Mouse (Mus musculus): ENCODE measurements around the gene Rab31. TPM values are rescaled to one million over a fixed set of nuclear protein-coding genes. Genes with fewer than 3 reads are reported as not detected.

The Rab31 gene
- polyA plus RNA-seq, 1 experiment from 2014 or later = 67.6 TPM

DNA sequence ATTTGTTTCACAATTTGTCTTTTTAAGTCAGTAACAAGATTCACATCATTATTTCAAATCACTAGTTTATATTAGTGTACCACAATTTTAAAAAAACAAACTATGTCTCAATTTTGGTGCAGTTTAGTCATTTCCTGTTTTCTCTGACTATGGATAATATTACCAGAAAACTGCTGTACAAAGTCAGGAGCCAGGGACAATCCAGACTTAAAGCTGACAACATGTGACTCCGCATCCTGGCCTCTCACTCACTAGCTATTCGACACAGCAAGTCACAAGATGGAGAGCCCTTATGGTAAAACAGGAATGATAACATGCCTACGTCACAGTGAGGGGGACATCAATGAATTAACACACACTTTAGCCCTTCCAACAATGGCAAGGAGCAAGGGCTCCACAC lies 109.9 kb downstream of the Rab31 start:
- Histone ChIP-seq H3K27me3 (ENCODE audit: control insufficient read depth, insufficient read depth, low read length) (no peaks in the 10 kb centered on the region), H3K9ac (ENCODE audit: low read length) (no peak overlapping the region), H3K4me3 (ENCODE audit: low read depth, low read length) (no peak overlapping the region), H3K27ac (ENCODE audit: low read depth, low read length) (no peak overlapping the region), H3K36me3 (ENCODE audit: control insufficient read depth, insufficient read depth, low read length) (no peaks in the 10 kb centered on the region), H3K4me1 (ENCODE audit: control insufficient read depth, insufficient read depth, low read length) (no peaks in the 10 kb centered on the region), H3K9me3 (ENCODE audit: control insufficient read depth, low read length) (no peaks in the 10 kb centered on the region), H3K4me2 (no peak overlapping the region)
- ATAC-seq (ENCODE audit: low FRiP score) (no peak), DNase-seq (ENCODE audit: low spot score, missing footprints) (peak; percentile 57)
- WGBS = 90% methylated on average over 3 of the region's 3 CpGs

DNA sequence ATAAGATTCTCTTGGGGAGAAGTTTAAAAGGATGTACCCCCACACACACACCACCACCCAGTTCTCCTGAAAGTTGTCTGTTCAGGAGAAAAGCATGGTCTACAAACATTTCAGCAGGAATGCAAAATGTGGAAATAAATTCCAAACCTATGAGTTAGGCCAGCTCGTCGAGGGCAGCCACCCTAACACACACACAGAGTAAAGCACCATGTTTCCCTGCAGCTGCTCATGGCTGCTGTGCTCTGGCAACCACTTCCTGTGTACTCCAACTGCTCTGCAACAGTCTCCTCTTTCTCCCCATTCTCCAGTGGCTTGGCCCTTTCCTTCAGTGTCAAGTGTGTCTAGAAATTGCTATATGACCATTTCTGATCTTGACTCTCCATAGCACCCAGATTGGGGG lies 114.1 kb downstream of the Rab31 start:
- Histone ChIP-seq H3K27me3 (ENCODE audit: control insufficient read depth, insufficient read depth, low read length) (no peaks in the 10 kb centered on the region), H3K9me3 (ENCODE audit: control insufficient read depth, low read length) (no peaks in the 10 kb centered on the region), H3K36me3 (ENCODE audit: control insufficient read depth, insufficient read depth, low read length) (no peaks in the 10 kb centered on the region), H3K4me2 (no peak overlapping the region), H3K27ac (ENCODE audit: low read depth, low read length) (no peak overlapping the region), H3K9ac (ENCODE audit: low read length) (no peak overlapping the region), H3K4me1 (ENCODE audit: control insufficient read depth, insufficient read depth, low read length) (no peaks in the 10 kb centered on the region), H3K4me3 (ENCODE audit: low read depth, low read length) (no peak overlapping the region)
- 94% methylated on average over 2 of the region's 2 CpGs for WGBS
- ATAC-seq (ENCODE audit: low FRiP score) = no peak
- no peak for DNase-seq (ENCODE audit: low spot score, missing footprints)

DNA sequence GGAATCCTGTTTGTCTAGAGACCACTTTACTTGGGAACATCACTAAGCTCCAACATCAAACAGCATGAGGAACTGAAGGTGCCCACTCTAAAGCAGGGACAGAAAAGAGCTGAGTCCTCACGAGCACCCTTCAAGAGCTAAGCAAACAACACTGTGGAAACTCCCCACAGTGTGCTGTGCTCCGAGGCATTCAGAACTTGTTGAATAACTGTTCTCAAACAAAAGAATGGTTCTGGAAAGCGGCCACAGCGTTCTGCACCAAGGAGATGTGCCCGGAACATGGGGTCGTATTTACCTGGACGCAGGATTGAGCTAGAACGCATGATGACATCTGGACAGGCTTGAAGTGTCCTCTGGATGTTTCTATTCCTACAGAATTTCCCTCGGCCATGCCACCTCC lies 114.6 kb downstream of the Rab31 start:
- 88% methylated on average over 9 of the region's 9 CpGs for WGBS
- Histone ChIP-seq H3K36me3 (ENCODE audit: control insufficient read depth, insufficient read depth, low read length) (no peaks in the 10 kb centered on the region), H3K27ac (ENCODE audit: low read depth, low read length) (no peak overlapping the region), H3K9me3 (ENCODE audit: control insufficient read depth, low read length) (no peaks in the 10 kb centered on the region), H3K4me1 (ENCODE audit: control insufficient read depth, insufficient read depth, low read length) (no peaks in the 10 kb centered on the region), H3K27me3 (ENCODE audit: control insufficient read depth, insufficient read depth, low read length) (no peaks in the 10 kb centered on the region), H3K4me3 (ENCODE audit: low read depth, low read length) (no peak overlapping the region), H3K9ac (ENCODE audit: low read length) (no peak overlapping the region), H3K4me2 (no peak overlapping the region)
- no peak for ATAC-seq (ENCODE audit: low FRiP score)
- no peak for DNase-seq (ENCODE audit: low spot score, missing footprints)

DNA sequence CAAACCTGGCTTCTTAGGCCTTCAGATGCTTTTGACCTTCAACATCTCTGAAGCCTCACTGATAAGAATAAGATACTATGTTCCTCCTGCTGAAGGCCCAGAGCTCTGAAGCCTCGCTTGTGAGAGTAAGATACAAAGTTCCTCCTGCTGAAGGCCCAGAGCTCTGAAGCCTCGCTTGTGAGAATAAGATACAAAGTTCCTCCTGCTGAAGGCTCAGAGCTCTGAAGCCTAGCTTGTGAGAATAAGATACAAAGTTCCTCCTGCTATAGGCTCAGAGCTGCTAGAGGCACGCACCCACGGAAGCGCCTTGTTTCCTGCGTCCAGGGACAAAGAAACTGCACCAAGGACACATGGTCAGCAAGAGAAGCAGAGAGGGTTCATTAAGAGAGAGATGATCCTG lies 115.8 kb downstream of the Rab31 start:
- 91% methylated on average over 6 of the region's 6 CpGs for whole genome bisulfite sequencing
- Histone ChIP-seq H3K4me2 (no peak overlapping the region), H3K9ac (ENCODE audit: low read length) (no peak overlapping the region), H3K27me3 (ENCODE audit: control insufficient read depth, insufficient read depth, low read length) (no peaks in the 10 kb centered on the region), H3K36me3 (ENCODE audit: control insufficient read depth, insufficient read depth, low read length) (no peaks in the 10 kb centered on the region), H3K4me1 (ENCODE audit: control insufficient read depth, insufficient read depth, low read length) (no peaks in the 10 kb centered on the region), H3K9me3 (ENCODE audit: control insufficient read depth, low read length) (no peaks in the 10 kb centered on the region), H3K27ac (ENCODE audit: low read depth, low read length) (no peak overlapping the region), H3K4me3 (ENCODE audit: low read depth, low read length) (no peak overlapping the region)
- ATAC-seq (ENCODE audit: low FRiP score) (no peak), DNase-seq (ENCODE audit: low spot score, missing footprints) (no peak)

DNA sequence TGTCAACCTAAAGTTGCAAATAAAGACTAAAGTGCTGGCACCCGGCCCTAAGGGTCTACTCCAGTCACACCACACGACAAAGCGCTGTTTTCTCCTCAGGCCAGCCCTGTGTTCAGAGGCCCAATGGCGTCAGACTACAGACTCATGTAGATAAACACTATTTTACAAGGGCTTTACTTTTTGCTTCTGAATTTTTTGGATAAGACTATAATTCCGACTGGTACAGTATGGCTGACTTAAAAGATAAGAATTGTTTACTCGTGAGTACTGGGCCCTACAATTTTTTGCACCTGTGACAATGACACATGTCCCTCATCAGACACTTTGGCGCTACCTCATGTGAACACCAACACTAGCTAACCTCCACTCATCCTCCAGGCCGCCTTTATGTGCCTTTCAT lies 116.5 kb downstream of the Rab31 start:
- Histone ChIP-seq H3K27me3 (ENCODE audit: control insufficient read depth, insufficient read depth, low read length) (no peaks in the 10 kb centered on the region), H3K4me2 (no peak overlapping the region)
- 87% methylated on average over 8 of the region's 8 CpGs for WGBS

DNA sequence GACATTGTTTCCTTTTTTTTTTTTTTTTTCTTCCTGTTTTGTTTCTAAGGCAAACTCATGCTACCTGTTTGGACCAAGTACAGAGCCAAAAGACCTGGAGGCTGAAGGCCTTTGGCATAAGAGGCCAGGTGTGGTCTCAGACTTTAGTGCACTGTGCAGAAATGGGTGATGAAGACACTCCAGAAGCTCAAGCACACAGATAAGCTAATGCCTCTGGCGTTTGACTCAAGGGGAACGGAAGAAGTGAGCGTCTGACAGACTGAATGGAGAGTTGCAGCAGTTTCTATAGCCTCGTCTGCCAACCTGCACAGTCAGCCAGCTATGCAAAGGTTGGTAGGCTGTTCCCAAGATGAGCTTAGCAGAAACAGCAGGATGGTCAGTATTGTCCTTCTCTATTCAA lies 116.9 kb downstream of the Rab31 start:
- WGBS = 82% methylated on average over 4 of the region's 4 CpGs
- DNase-seq (ENCODE audit: low spot score, missing footprints) (no peak), ATAC-seq (ENCODE audit: low FRiP score) (no peak)

More for the DNA sequence above, 116.5 kb downstream of the Rab31 start:
- H3K4me3 ChIP-seq (ENCODE audit: low read depth, low read length) = no peak overlapping the region
- H3K4me1 ChIP-seq (ENCODE audit: control insufficient read depth, insufficient read depth, low read length) = no peaks in the 10 kb centered on the region
- H3K27ac ChIP-seq (ENCODE audit: low read depth, low read length) = no peak overlapping the region
- H3K9me3 ChIP-seq (ENCODE audit: control insufficient read depth, low read length) = no peaks in the 10 kb centered on the region
- DNase-seq (ENCODE audit: low spot score, missing footprints) (no peak), ATAC-seq (ENCODE audit: low FRiP score) (no peak)
- no peaks in the 10 kb centered on the region for H3K36me3 ChIP-seq (ENCODE audit: control insufficient read depth, insufficient read depth, low read length)
- no peak overlapping the region for H3K9ac ChIP-seq (ENCODE audit: low read length)

DNA sequence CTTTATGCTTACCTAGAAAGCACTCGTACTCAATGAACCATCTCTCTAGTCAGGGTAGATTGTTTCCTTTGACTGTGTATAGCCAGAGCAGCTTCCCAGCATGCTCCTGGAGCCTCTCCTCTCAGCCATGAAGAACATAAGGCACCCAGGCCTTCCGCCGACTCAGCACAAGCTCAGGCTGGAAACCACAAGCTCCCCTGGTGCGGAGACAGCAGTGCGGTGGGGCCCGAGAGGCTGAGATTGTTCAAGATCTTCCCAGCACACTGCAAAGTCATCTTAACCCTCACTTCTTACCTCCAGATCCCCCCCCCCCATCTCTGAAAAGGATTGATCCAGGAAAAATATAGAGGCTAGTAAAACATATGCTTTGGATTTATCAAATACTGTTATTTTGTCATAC lies 122.0 kb downstream of the Rab31 start:
- H3K27me3 ChIP-seq (ENCODE audit: control insufficient read depth, insufficient read depth, low read length) = no peaks in the 10 kb centered on the region
- no peak overlapping the region for H3K27ac ChIP-seq (ENCODE audit: low read depth, low read length)
- H3K4me2 ChIP-seq = no peak overlapping the region
- ATAC-seq (ENCODE audit: low FRiP score) (no peak), DNase-seq (ENCODE audit: low spot score, missing footprints) (no peak)
- H3K9ac ChIP-seq (ENCODE audit: low read length) = no peak overlapping the region
- H3K9me3 ChIP-seq (ENCODE audit: control insufficient read depth, low read length) = no peaks in the 10 kb centered on the region
- no peaks in the 10 kb centered on the region for H3K4me1 ChIP-seq (ENCODE audit: control insufficient read depth, insufficient read depth, low read length)
- 89% methylated on average over 6 of the region's 6 CpGs for WGBS
- no peak overlapping the region for H3K4me3 ChIP-seq (ENCODE audit: low read depth, low read length)
- no peaks in the 10 kb centered on the region for H3K36me3 ChIP-seq (ENCODE audit: control insufficient read depth, insufficient read depth, low read length)

More for the DNA sequence above, 116.9 kb downstream of the Rab31 start:
- no peak overlapping the region for H3K27ac ChIP-seq (ENCODE audit: low read depth, low read length)
- H3K9ac ChIP-seq (ENCODE audit: low read length) = no peak overlapping the region
- H3K36me3 ChIP-seq (ENCODE audit: control insufficient read depth, insufficient read depth, low read length) = no peaks in the 10 kb centered on the region
- H3K27me3 ChIP-seq (ENCODE audit: control insufficient read depth, insufficient read depth, low read length) = no peaks in the 10 kb centered on the region
- H3K4me2 ChIP-seq = no peak overlapping the region
- H3K9me3 ChIP-seq (ENCODE audit: control insufficient read depth, low read length) = no peaks in the 10 kb centered on the region
- no peak overlapping the region for H3K4me3 ChIP-seq (ENCODE audit: low read depth, low read length)
- H3K4me1 ChIP-seq (ENCODE audit: control insufficient read depth, insufficient read depth, low read length) = no peaks in the 10 kb centered on the region

DNA sequence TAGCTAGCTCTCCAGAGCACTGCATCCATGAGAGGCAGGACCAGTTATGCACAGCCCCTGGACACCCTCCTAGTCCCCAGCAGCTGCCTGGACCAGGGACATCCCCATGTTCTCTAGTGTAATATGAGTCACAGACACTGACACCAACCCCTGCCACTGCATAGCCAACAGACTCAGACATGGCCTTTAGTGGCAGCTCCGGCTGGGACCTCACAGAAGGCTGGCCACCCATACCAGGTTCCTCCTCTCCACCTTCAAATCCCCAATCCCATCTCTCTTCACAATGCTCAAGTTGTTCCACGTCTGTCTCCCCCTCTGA lies 123.4 kb downstream of the Rab31 start:
- no peak overlapping the region for H3K4me2 ChIP-seq
- no peak for ATAC-seq (ENCODE audit: low FRiP score)
- H3K4me3 ChIP-seq (ENCODE audit: low read depth, low read length) = no peak overlapping the region
- DNase-seq (ENCODE audit: low spot score, missing footprints) = no peak
- H3K4me1 ChIP-seq (ENCODE audit: control insufficient read depth, insufficient read depth, low read length) = no peaks in the 10 kb centered on the region
- no peaks in the 10 kb centered on the region for H3K27me3 ChIP-seq (ENCODE audit: control insufficient read depth, insufficient read depth, low read length)
- no peaks in the 10 kb centered on the region for H3K9me3 ChIP-seq (ENCODE audit: control insufficient read depth, low read length)
- no peak overlapping the region for H3K27ac ChIP-seq (ENCODE audit: low read depth, low read length)
- no peak overlapping the region for H3K9ac ChIP-seq (ENCODE audit: low read length)
- 83% methylated on average over 2 of the region's 2 CpGs for WGBS
- H3K36me3 ChIP-seq (ENCODE audit: control insufficient read depth, insufficient read depth, low read length) = no peaks in the 10 kb centered on the region

DNA sequence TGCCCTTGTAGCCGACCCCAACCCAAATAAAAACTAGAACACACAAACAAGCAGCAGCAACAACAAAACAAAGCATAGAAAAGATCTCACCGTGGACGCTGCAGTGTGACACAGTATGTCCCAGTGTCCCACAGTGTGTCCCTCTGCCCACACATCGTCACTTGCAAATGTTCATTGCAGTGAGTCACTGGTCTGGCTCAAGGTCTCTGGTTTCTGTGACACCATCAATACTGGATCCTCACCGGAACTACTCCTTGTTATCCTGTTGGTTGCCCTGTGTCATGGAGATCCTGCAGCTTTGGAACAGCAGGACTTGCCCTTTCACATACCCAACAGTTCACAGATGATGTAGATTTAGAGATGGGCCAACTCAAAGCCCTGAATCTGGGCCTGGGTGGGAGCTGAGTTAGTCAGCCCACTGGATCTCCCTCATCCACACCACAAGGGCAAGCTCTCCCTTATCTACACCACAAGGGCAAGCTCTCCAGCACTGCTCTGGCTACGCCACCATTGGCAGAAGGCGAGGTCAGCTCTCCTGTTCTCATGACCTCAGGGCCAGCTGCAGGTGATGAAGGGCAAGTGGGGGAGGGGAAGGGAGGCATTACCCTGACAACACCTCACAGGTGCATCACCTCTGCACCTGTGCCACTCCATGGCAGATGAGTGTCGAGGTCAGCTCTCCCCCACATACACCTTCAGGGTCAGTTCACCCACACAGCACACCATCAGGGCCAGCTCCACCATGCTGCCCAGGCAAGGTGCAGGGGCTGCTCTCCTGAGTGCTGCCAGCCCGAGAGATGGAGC lies 124.0 kb downstream of the Rab31 start:
- no peak overlapping the region for H3K9ac ChIP-seq (ENCODE audit: low read length)
- ATAC-seq (ENCODE audit: low FRiP score) (peak; percentile 33; the same call in 1 of the 2 replicates), DNase-seq (ENCODE audit: low spot score, missing footprints) (peak; percentile 17)
- H3K4me2 ChIP-seq = no peak overlapping the region
- WGBS = 87% methylated on average over 9 of the region's 9 CpGs
- H3K9me3 ChIP-seq (ENCODE audit: control insufficient read depth, low read length) = no peaks in the 10 kb centered on the region
- no peak overlapping the region for H3K4me3 ChIP-seq (ENCODE audit: low read depth, low read length)
- no peaks in the 10 kb centered on the region for H3K36me3 ChIP-seq (ENCODE audit: control insufficient read depth, insufficient read depth, low read length)
- no peaks in the 10 kb centered on the region for H3K27me3 ChIP-seq (ENCODE audit: control insufficient read depth, insufficient read depth, low read length)
- H3K4me1 ChIP-seq (ENCODE audit: control insufficient read depth, insufficient read depth, low read length) = no peaks in the 10 kb centered on the region
- H3K27ac ChIP-seq (ENCODE audit: low read depth, low read length) = no peak overlapping the region

All from midbrain, embryonic 11.5 days (tissue).